Mouse (Mus musculus): ENCODE data around the gene Opn5. TPM values are rescaled to one million over a fixed set of nuclear protein-coding genes. Genes with fewer than 3 reads are reported as not detected.

Gene Opn5
- total RNA-seq, 2 experiments from 2014 or later, result not detected

Other genes with a start within 250 kb of the Opn5 start
- gene Adgrf4, start 80.9 kb upstream of the Opn5 start, total RNA-seq (2021), result under 1 TPM; 0.18 TPM
- under 1 TPM; 0.08 to 0.31 TPM for gene Adgrf2, start 130.8 kb upstream of the Opn5 start, total RNA-seq (2021)